Mouse (Mus musculus) kidney, postnatal 10 days (tissue): ENCODE measurements at regions not wholly inside any gene's neighbourhood (a gene's known extent, or its start where the extent isn't known, plus 50 kb on each side); places are given as distances from the start of the nearest gene placed in this dataset.

ENCODE experiments used
- DNase-seq: peaks from one replicate; pipeline ENCODE4 v3.0.0; 2021; ENCODE audit warnings: mixed read lengths

DNA sequence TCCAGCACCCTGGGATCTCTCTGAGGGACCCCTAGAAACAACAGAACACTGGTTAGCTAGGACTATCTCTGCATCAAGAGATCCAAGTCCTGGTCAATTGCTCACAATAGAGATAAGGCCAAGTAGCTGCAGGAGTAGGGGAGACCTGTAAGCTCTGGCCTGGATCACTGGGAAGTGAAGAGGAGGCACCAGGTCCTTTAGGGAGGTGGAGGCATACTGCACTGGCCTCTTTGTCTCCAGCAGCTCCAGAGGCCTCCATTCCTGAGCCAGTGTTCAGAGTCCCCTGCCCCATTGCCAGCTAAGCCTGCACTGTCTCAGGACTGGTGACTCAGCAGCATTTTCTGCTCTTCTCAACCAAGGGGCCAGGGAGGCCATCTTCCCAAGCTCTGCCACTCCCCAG lies 262.3 kb upstream of the Gm4791 start:
- no peak for DNase-seq

DNA sequence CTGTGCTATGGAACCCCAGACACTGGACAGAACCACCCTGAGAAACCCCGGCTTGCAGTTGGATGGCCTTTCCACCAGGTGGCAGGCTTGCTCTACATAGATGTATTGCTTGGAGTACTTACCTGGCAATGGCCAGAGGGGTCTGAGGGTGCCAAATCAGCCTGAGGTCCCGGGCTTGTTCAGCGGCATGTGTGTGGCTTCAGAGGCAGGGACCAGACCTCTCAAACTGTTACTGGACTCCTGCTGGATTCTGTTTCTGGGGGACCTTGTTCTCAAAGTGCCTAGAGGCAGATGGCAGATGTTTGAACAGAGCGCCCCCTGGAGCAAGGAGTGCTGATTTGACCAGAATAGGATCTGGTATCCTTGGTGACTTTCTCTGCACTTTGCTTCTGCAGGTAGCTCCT lies 262.9 kb upstream of the Gm4791 start:
- DNase-seq: peak; percentile 89

DNA sequence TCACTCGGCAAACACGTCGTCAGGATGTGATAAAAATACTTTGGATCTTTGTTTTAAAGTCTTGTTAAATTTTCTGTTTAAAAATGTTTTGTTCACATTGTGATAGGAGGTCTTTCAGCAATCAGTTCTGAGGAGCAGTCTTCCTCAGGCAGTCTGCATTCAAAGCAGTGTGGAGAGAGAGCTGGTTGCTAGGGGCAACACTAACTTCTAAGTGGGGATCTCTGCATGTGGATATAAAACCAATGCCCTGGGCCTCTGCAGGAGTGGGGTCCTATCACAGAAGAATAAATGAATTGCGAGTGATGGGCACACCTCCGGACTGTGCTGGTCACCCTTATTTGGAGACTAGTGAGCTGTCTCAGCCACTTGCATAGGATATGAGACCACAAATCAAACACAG lies 270.1 kb upstream of the Gm4791 start:
- DNase-seq: no peak

DNA sequence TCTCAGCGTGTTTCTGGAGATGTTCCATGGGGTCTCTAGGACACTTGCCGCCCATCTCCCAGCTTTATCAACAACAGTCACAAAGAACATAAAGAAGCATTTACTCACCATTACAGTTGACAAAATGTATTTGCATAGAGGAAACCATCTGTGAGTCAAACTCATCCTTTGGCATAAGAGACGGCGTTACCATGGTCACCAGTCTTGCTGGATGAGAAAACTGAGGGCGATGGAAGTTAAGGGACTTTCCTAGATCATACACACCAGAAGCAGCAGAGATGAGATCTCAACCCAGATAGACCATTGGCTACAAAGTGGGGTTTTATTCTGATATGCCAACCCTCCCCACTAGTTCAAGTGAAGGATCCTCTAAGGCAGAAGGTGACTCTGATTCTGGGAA lies 274.3 kb upstream of the Gm4791 start:
- DNase-seq: no peak

DNA sequence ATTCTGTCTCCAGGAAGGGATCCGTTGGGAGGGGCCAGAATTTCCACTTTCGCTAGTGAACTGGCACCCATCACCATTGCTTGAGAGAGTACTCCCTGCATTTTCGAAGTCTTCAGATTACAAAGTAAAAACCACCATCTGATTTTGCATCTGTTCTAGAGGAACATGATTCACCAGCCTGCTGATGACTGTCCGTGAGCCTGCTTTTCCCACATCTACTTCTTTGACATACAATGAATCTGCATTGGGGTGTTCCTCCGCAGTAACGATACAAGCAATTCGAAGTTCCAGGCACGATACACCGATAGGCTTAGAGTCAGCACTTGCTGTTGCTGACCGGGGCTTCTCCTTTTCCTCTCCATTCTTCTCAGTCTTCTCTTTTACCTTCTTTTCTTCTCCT lies 285.1 kb upstream of the Gm4791 start:
- DNase-seq: no peak

DNA sequence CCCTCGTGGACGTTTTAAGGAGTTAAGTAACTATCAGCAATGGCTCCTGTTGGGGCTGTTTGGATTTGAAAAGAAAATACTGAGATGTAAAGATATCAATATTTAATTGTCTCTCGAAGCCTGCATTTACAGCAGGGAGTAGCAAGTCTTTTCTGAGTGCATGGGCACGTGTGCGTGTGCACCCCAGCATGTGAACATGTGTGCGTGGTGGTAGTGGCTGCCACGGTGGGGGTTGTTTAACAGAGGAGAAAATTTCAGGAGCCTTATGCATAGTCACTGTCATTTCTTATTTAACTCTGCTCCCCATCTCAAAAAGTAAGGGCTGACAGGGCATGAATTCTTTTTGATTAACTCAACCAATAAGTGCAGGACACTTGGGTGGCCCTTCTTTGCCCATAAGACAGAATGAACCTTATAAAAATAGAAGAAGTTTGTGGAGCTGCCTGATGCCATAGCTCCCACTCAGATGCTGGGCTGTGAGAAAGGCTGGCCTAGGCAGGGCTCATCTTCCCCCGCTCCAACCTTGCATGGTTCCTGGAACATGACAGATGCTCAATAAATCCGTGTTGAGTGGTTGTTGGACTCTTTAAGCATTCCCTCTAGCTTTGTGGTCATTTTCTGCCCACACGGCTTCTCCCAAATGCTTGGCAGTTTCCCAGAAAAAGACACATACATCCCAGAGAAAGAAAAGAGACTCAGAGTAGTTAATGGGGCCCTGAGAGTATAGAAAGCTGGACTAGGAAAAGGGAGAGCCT lies 294.2 kb upstream of the Gm4791 start:
- no peak for DNase-seq

DNA sequence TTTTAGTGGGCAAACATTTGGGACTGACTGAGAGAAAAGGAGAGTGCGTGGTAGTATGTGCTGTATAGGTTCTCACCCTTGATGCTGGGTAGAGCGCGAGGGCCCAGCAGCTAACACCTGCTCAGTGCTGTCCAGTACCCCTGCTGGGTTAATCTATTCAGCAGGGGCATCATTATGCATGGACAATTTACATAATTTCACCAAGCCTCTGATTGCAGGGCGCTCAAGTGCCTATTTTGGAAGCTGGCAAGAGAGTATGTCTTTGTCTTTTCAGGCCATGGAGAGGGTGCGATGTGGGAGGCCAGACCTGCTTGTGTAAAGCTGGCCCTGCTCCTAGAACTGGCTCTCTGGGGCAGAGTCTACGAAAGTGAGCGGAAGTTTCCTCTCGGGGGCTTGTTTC lies 294.9 kb upstream of the Gm4791 start:
- DNase-seq: no peak

DNA sequence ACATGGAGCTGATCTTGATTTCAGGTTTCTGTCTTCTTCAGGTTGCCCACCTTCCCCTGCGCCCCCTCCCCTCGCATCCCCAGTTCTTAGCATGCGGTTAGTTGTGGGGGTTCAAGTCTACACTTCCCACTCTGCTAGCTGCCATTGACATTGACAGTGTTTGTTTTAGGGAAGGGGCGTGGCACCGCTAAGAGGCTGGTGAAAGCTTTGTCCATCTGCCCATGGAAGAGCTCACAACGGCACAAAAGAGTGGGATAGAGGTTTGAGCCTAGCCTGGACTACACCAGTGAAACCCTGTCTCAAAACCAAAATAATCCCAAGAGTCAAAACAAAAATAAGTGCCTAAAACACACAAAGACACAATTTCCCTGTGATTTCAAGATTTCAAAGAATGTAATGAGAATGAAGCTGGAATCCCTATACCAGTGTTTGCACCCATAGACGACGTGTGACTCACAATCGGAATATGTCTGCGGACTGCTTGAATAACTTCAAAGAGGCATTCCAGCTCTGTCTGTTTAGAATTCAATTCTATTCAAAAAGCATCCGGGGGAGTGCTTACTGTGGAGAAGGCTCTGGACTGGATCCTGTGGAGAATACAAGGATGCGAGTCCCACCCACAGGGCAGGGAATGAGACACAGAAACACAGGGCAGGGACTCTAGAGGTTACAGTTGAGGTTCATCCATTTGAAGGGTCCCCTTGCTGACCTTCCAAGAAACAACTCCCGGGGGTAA lies 295.5 kb upstream of the Gm4791 start:
- no peak for DNase-seq

DNA sequence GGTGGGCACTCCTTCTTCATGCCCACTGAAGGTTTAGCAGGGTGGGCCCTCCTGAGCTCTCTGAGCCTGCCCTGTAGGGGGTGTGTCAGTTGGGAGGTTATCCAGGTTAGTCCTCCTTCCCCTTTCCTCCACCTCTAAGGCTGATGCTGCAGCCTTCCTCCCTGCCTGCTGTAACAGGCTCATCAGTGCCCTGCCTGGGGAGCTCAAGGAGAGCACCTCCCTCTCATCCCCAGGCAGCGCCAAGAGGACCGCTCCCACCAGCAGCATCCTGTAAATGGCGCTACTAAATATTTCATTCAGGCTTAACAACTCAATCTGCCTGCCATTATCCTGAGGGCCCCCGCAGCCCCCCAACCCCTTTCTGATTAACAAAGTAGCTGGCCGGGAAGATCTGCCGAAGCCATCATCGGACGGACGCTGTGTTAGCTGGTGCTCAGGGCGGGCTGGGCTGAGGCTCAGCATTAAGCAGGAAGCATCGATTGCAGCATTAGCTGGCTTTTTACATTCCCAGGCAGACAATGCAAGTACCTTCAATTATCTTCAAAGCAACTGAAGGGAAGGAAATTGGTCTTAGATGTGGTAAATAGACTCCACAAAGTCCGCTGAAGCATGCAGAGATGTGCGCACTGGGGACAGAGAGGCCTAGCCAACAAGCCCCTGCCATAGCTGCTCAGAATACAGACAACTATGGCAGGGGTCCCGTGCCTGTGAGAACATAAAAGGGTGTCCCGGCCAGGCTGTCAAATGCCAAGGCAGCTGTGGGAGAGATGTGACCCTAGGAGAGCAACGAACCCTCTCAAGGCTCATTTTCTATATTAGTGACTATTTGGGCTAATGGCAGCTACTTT lies 296.3 kb upstream of the Gm4791 start:
- DNase-seq: no peak

DNA sequence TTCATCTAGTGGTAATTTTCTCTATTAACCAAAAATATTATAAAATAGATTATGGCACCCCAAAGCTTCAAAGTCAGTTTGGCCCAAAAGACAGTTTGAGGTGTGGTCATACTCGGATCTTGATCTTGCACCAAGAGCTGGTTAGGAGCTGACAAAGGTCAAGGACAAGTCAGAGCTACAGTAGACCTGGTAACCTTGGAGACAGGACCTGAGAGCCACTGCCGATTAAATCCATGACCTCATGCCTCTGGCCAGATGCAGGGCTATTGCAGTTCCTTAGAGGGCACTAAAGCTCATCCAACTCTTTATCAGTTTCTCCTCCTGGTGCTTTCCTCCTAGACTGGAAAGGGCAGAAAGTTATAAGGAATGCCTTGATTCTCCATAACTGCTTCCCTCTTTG lies 302.4 kb upstream of the Gm4791 start:
- no peak for DNase-seq

DNA sequence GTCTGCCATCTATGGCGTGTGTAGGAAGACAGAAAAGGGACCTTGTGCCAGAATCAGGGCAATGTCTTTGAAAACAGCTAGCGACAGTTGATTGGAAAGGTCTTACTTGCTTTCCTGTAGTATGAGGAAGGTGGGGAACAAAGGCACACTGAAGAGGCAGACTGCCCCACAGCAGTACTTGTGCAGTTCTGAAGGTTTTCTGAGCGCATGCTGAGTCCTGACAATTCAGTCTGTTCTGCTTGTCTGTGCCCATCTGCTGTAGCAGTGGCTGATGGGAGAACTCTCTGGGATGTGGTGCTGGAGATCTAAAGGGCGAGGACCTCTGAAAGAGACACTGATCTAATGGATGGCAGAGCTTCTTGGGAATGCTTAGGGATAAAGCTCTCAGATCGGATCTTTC lies 309.2 kb upstream of the Gm4791 start:
- DNase-seq: no peak

DNA sequence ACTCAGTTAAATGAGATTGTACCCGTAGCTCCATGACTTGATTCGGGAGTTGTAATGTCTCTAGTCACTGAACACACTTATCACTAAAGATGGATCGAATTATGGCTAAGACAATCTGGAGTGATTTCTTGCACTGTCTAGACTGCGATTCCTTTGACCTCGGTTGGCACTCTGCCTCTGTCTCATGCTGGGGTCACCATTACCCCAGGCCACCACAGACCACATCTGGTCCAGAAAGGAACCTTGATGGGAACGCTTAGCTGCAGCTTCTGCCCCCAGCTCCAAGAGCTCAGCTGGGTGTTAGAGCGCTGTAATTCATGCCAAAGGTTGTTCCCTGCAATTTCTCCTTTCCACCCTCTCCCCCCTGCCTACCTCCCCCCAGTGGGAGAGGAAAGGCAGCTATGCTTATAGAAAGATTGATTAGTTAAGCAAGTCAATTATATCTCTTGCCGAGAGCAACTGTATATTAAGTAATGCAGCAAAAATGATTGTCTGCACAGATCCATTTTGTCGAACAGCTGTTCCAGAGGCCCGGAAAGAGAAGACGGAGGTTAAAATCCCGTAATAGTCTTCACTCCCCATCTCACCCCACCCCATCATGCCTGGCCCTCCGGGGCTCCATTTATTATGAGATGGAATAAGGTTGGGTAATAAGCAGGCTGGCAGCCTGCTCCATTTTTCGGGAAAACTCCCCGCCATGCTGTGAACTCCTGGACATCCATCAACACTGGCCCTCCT lies 314.3 kb upstream of the Gm4791 start:
- no peak for DNase-seq

DNA sequence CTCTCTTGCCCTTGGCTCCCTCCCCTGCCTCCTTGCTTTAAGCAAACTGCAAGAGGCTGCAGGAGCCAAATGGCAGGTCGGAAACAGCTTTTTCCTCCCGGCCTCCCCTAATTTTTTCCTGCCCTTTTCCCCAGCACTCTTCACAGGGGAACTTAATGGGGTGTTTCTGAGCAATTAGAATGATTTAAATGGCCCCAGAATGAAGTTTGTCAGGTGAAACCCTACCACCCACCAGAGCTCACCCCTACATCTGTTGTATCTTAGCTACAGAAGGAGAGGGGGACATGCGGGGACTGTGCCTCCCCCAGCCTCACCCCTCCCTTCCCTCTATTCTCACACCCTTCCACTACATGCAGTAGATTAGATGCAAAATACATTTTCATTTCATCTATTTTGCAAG lies 326.5 kb upstream of the Gm4791 start:
- no peak for DNase-seq

DNA sequence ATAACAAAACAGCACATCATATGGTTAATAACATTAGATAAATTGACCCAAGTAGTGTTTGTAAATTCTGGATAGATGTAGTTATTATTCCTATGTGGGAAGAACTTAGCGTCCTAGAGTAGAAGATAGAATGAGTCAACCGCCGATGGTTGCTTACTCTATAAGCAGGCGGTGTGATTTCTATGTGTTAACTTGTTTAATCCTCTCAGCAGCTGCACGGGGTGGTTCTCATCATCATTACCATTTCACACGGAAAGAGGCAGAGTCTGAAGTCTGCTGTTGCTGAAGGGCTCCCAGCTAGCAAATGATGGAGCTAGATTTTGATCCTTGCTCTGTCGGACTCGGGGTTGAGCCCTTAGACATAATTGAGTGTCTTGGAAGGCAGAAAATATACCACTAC lies 334.6 kb upstream of the 4931429L15Rik start:
- no peak for DNase-seq

DNA sequence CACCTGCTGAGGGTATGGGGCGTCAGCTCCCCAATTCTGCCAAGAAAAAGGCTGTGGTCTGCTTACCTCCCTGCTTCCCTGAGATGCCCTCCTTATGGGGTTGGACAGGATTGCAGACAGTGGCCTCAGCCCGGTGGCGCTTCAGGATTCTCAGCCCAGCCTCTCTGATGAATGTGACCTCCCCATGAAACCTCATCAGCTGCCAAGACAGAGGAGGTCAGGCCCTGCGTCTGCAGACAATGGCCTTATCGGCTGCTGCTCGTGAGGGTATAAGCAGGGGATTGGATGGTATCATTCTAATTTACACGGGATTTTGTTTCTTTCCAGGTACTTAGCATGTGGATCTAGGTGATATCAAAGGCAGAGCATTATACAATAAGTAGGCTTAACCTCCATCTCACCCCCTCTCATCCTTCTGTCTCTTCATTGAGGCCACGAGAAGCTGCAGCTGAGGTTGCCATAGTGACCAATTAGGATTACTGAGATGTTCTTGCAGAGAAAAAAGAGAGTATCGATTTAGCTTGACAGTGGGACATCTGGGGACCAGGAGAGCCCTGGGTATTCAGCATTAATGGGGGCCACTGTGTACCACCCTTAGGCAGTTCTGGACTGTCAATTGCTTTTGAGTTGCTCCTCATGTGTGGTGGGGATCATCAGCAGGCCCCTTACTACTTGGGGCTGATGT lies 327.6 kb upstream of the 4931429L15Rik start:
- DNase-seq: no peak

DNA sequence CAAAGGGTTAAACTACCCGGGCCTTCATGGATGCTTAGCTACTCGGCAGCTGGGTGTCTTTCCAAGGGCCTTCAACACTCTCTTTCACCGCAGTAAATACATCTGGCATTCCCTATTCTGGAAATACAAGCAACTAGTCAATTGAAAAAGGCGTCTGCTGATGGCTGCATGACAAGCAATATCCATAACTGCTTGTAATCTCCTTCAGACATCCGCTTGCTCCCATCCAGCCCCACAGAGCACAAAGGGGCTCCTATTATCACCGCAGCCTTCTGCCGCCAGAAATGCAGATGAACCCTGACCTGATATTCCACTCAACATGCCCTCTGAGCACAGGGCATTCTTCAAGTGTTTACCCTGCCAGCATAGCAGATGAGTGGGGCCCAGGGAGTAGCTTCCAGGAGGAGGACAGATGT lies 325.7 kb upstream of the 4931429L15Rik start:
- no peak for DNase-seq

DNA sequence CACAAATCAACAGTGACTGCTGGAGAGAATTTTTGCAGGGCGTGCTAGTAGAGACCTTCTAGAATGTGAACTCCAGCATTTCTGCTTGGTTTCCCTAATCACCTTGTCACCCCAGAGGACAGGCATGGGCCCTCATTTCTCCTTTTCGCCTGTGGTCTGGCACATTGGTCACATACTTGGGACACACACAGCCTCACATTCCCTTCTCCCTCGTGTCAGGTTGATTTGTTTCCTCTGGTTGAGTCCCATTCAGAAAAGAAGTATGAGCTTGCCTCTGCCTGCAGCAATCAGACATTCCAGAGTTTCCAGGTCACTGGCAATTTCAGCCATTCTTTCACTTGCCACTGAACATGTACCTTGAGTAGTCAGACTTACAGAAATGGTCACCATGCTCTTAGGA lies 323.8 kb upstream of the 4931429L15Rik start:
- no peak for DNase-seq

DNA sequence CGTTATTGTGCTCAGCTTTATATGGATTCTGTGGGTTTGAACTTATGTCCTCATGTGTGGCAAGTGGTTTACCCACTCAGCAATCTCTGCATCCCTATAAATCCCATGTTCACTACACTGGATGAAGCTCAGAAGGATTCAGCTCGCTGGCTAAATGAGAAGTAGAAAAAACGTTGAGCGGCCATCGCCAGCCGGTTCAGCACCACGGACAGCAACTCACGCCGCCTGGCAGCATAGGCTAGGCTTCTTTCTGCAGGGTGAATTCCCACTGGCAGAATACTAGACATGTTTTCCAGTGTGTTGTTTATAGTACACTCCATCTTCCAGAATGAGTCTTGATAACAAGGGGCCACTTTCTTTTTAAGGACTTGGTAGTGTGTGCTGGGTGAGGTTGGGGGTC lies 322.9 kb upstream of the 4931429L15Rik start:
- DNase-seq: peak; percentile 82

DNA sequence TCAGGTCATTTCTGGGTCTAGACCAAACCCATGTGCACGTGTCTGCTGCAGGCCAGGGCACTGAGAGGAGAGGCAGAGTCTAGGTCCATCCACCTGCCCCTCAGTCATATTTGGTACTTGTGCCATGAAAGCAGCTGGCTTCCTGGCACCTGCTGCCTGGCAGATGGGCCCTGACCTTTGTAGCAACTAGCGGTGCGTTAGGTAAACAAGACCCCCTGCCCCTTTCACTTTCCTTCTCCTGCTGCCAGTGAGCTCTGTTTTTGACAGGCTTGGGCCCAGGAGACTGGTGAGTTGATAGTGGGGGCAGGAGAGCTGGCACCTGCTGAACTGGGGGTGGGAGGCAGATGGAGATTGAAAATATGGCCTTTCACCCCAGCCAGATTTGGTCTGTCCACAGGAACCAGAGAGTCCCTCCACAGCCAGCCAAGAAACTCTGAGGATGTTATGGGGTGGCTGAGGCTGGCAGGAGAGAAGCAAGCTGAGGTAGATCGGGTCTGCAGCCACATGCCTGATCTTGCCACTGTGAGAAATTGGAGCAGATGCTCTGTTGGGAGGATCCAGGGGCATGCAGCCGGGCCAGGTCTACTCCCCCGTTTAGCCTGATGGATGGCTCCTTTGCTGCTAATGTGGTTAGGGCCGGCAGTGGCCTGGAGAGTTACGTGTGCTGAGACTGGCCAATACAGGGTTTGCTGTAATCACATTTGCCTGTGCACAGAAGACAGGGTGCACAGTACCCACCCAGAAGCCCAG lies 316.6 kb upstream of the 4931429L15Rik start:
- DNase-seq: no peak

DNA sequence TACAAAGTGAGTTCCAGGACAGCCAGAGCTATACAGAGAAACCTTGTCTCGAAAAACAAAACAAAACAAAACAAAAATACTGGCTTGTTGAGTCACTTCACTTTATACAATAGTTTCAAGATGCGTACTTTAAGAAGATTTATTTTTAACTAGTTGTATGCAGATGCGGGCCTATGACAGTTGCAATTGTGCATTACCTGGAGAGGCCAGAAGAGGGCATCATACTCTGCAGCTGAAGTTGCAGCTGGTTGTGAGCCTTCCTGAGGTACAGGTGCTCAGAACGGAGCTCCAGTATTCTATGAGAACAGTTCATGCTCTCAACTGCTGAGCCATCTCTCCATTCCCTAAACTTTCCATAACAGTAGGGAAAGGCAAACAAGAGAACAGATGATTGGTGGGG lies 314.2 kb upstream of the 4931429L15Rik start:
- no peak for DNase-seq

DNA sequence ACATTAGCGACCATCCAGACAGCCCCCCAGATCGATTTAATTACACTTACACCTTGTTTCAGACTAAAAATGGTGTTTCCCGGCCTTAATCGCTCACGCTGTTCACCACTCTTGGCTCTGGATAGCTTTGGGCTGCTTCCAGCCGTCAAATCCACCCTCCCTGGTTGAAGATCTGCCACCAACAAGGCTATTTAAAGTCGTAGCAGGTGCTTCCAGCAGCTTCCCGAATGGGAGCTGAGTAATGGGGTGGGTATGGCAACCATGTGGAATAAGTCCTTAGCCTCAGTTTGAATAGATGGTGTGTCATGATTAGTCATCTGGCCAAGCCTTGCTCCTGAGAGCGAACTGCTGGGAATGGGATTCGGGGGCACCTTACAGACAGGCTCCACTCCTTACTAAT lies 312.8 kb upstream of the 4931429L15Rik start:
- no peak for DNase-seq

DNA sequence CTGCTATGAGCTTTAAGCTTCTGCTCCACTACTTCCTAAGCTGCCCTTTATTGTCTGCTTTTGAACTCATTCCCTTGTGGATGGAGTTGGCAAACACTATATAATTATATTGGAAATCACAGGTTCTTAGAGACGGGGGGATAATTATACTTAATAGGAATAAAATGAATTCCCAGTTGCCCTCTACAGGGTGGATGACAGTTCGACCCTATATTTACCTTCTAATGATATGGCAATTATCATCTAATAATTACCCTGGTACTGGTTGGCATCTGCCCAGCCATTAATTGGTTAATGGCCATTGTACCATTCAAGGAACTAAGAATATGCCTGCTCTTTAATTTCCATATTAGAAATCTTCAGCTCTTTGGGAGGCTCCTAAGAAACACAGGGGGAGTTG lies 302.5 kb upstream of the 4931429L15Rik start:
- DNase-seq: no peak
